Mouse (Mus musculus) embryonic facial prominence, embryonic 13.5 days (tissue): ENCODE data around the gene Hnrnpa2b1. TPM values are rescaled to one million over a fixed set of nuclear protein-coding genes. Genes with fewer than 3 reads are reported as not detected.

Experiments
- ATAC-seq: fragments of 200-750 bp; cut with Nextera tagmentation; 2 replicates; pipeline ENCODE4 v1.8.0; 2017; ENCODE audit warnings: low read depth; ENCODE audit not compliant: insufficient number of reproducible peaks, insufficient read depth, low FRiP score, low TSS enrichment
- H3K27ac ChIP-seq: fragments of 300-500 bp; sonication (generic); 2 replicates; pipeline ENCODE4 v1.5.1; 2015; ENCODE audit warnings: moderate library complexity, mild to moderate bottlenecking, inconsistent platforms
- H3K27me3 ChIP-seq: fragments of 300-500 bp; sonication (generic); 2 replicates; pipeline ENCODE4 v1.6.1; 2015; ENCODE audit warnings: mild to moderate bottlenecking, inconsistent platforms
- H3K36me3 ChIP-seq: fragments of 300-500 bp; sonication (generic); 2 replicates; pipeline ENCODE4 v1.6.1; 2015; ENCODE audit warnings: mild to moderate bottlenecking, inconsistent platforms
- H3K4me1 ChIP-seq: fragments of 300-500 bp; sonication (generic); 2 replicates; pipeline ENCODE4 v1.6.1; 2015; ENCODE audit warnings: inconsistent platforms
- H3K4me2 ChIP-seq: fragments of 300-500 bp; sonication (generic); 2 replicates; pipeline ENCODE4 v1.6.1; 2015; ENCODE audit warnings: moderate library complexity, mild to moderate bottlenecking, inconsistent platforms
- H3K4me3 ChIP-seq: fragments of 300-500 bp; sonication (generic); 2 replicates; pipeline ENCODE4 v1.5.1; 2015; ENCODE audit warnings: mild to moderate bottlenecking, inconsistent platforms
- H3K9ac ChIP-seq: fragments of 300-500 bp; sonication (generic); 2 replicates; pipeline ENCODE4 v1.6.1; 2015; ENCODE audit warnings: mild to moderate bottlenecking, inconsistent platforms
- H3K9me3 ChIP-seq: fragments of 300-500 bp; sonication (generic); 2 replicates; pipeline ENCODE4 v1.6.1; 2016; ENCODE audit warnings: inconsistent platforms
- WGBS: fragments of 180-500 bp; shearing (Covaris S2); methylation state at CpG from one replicate; pipeline ENCODE4 v1.1.7; 2015; ENCODE audit warnings: mixed read lengths; 5-methylcytosine and 5-hydroxymethylcytosine counted together
- polyA plus RNA-seq: library from polyadenylated mRNA; unstranded; fragments of >200 nt; fragmentation: Nextera tagmentation; extraction: Ambion mirVana; gene quantifications from 2 replicates; pipeline ENCODE4 v1.2.1, GENCODE M21; 2015

Hnrnpa2b1 gene
- polyA plus RNA-seq, 1 experiment from 2014 or later = 2,111 TPM

DNA sequence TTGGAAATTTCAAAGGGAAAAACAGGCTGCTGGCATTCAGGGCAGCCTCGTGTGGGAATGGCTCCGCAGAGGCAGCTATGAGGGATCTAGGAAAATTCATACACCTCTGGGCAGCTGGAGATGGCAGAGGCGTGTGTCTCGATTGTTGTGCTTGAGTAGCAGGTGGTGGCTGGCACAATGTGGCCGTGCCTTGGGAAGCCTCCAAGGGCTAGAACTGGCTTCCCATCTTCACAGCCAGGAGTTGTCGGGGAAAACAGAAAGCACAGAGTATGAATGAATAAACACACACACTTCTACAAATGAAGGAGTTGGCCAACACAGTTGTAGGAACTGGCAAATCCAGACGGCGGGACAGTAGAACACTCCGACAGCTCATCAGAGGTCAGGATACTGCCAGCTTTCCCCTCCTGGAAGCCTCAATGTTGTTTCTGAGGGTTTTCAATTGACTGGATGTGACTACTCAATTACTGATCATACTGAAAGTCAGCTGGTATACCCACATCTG, 30.8 kb downstream of the Hnrnpa2b1 start:
- Histone ChIP-seq H3K9me3 (no peaks in the 10 kb centered on the region), H3K27ac (no peak overlapping the region), H3K9ac (no peak overlapping the region), H3K27me3 (peaks cover 31% of the 10 kb centered on the region), H3K4me1 (peaks cover 12% of the 10 kb centered on the region), H3K4me2 (no peak overlapping the region), H3K36me3 (no peaks in the 10 kb centered on the region), H3K4me3 (no peak overlapping the region)
- ATAC-seq = no peak
- WGBS = 87% methylated on average over 9 of the region's 9 CpGs

DNA sequence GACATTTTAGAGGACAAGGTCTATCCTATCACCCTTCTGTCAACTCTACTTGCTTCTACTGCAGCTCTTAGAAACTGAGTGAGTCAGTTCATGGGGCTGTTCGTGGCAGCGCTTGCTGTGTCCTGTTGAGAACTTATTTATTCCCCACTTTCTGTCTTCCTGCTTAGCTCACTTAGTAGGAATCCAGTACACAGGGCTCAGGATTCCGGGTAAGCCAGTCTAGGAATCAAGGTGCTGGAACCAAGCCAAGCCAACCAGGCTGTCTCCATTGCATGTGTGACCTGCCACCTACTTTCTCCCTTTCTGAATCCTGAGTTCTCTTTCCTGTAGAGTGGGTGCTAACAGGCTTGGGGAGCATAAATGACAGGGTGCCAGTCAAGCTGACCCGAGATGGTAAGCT, 32.0 kb downstream of the Hnrnpa2b1 start:
- Histone ChIP-seq H3K9ac (no peak overlapping the region), H3K4me1 (peaks cover 18% of the 10 kb centered on the region), H3K9me3 (no peaks in the 10 kb centered on the region), H3K36me3 (no peaks in the 10 kb centered on the region), H3K4me3 (no peak overlapping the region), H3K27me3 (peaks cover 43% of the 10 kb centered on the region), H3K4me2 (no peak overlapping the region), H3K27ac (no peak overlapping the region)
- WGBS = 70% methylated on average over 4 of the region's 4 CpGs
- ATAC-seq = no peak

DNA sequence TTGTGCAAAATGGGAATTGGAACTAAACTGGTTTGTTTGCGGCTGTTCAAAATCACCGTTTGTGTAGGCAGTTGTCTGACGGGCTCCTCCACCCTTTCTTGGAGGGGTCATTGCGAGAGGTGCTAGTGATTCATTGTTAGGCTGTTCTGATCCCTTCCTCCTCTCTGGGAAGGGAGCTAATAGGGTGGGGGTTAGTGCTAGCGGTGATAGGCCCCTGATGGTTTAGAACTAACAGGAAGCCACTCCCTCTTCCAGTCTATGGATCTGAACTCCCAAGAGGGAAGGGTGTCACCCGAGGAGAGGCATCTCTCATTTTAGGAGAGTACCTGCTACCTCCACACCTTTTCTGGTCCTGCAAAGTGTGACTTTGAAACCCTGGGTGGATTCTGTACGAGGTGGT, 35.4 kb downstream of the Hnrnpa2b1 start:
- no peaks in the 10 kb centered on the region for H3K9me3 ChIP-seq
- no peak overlapping the region for H3K27ac ChIP-seq
- 34% methylated on average over 7 of the region's 7 CpGs for WGBS
- no peak for ATAC-seq
- H3K4me2 ChIP-seq = peak overlapping the region; percentile 94
- peaks cover 28% of the 10 kb centered on the region for H3K4me1 ChIP-seq
- H3K36me3 ChIP-seq = no peaks in the 10 kb centered on the region
- peak overlapping the region; percentile 57; the same call in 1 of the 2 replicates for H3K4me3 ChIP-seq
- H3K9ac ChIP-seq = no peak overlapping the region
- peaks cover 55% of the 10 kb centered on the region for H3K27me3 ChIP-seq

DNA sequence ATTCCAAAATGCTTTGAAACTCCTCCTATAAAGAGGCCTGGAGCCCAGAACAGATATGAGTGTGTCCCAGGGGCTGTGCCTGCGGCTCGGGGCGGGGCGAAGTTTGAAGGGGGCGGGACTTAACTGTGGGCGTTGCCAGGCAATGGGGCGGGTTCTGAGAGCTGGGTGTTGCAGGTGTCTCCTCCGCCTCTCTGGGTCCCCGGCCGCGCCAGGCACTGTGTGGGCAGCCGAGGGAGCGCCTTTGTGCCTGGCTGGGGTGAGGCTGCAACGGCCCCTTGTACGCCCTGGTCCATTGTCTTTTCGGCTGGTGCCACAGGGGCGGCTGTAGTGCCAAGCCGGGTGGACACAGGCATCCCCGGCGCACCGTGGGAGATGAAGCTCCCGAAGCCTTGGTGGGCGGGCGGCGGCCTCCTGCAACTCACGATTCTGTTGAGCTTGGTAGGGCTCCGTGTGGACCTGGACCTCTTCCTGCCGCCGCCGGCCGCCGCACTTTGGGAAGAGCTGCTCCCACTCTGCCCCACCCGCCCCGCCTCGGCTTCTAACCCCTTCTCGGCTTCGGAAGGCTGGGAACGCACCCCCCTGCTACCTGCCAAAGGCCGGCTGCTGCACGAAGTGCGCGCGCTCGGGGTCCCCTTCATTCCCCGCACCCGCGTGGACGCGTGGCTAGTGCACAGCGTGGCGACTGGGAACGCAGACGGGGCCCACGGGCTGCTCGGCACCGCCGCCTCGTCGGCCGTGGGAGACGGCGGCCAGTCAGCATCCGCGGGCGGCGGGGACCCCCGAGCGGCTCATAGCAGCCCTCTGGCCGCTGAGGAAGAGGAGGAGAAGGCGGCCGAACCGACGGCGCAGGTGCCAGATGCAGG, 36.9 kb downstream of the Hnrnpa2b1 start, which contains the start of gene Nfe2l3:
TSS of gene Nfe2l3 (plus strand) at position 136 of the 863 bp plus-strand sequence.
- WGBS = 1% methylated on average over 74 of the region's 74 CpGs
- Histone ChIP-seq H3K4me2 (peak within 1 kb of the TSS; percentile 94), H3K4me1 (peaks cover 28% of the 10 kb centered on the region), H3K4me3 (peak within 1 kb of the TSS; percentile 57), H3K9me3 (no peaks in the 10 kb centered on the region), H3K27ac (no peak within 1 kb of the TSS), H3K36me3 (no peaks in the 10 kb centered on the region), H3K9ac (peak within 1 kb of the TSS; percentile 70), H3K27me3 (peaks cover 49% of the 10 kb centered on the region)
- ATAC-seq = peak; percentile 83; the same call in 1 of the 2 replicates

DNA sequence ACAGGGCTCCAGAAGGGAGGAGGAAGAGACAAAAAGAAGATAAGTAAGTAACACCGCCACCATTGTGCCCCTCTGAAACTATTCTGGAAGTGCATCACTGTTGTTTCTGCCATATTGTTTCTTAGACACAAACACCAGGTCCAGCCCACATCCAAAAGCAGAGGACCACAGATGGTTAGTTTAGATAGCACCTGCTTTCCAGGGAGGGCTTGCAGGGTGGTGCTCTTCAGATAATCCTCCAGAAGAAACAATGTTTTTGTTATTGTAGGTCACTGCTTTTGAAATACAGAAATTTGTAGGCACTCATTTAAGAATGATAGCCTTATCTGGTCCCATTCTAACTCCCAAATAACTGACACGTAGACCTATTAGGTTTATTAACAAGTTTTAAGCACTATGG, 45.2 kb downstream of the Hnrnpa2b1 start:
- peaks cover 7% of the 10 kb centered on the region; the same call in 1 of the 2 replicates for H3K9me3 ChIP-seq
- WGBS = 95% methylated on average over 2 of the region's 2 CpGs
- H3K4me1 ChIP-seq = no peaks in the 10 kb centered on the region
- no peak overlapping the region for H3K27ac ChIP-seq
- H3K36me3 ChIP-seq = no peaks in the 10 kb centered on the region
- no peak overlapping the region for H3K4me3 ChIP-seq
- H3K27me3 ChIP-seq = no peaks in the 10 kb centered on the region
- no peak for ATAC-seq
- no peak overlapping the region for H3K4me2 ChIP-seq
- no peak overlapping the region for H3K9ac ChIP-seq

DNA sequence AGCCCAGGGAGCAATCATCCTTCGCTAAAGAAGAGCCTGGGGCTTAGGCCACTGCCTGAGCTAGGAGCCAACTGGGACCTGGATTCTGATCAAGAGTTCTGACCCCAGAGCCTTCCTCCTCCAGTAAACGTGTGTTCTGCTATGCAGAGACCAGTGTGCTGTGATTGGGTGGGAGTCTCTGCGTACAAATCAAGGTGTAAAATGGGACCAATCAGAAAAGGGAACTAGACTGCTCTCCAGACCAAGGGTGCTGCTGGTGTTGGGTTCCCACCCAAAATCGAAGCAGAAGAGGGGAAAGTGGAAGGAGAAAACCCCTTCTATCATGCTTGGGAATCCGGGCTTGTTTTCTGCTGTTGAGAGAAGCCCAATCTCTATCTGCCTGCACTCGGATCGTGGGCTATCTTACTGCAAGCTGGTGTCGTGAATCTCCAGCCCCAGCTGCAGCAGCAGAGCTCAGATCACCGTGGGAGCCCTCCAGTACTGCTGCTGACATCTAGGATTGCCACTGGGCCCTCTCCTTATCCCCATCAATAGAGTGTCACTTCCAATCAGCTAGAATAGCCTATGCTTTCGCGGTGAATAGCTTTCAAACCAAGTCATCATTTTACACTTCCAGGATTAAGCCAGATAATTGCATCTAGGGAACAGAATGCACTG, 46.1 kb downstream of the Hnrnpa2b1 start:
- Histone ChIP-seq H3K27ac (no peak overlapping the region), H3K27me3 (no peaks in the 10 kb centered on the region), H3K4me2 (no peak overlapping the region), H3K9ac (no peak overlapping the region), H3K4me3 (no peak overlapping the region), H3K36me3 (no peaks in the 10 kb centered on the region), H3K4me1 (no peaks in the 10 kb centered on the region), H3K9me3 (peaks cover 7% of the 10 kb centered on the region; the same call in 1 of the 2 replicates)
- WGBS = 48% methylated on average over 11 of the region's 11 CpGs
- no peak for ATAC-seq

DNA sequence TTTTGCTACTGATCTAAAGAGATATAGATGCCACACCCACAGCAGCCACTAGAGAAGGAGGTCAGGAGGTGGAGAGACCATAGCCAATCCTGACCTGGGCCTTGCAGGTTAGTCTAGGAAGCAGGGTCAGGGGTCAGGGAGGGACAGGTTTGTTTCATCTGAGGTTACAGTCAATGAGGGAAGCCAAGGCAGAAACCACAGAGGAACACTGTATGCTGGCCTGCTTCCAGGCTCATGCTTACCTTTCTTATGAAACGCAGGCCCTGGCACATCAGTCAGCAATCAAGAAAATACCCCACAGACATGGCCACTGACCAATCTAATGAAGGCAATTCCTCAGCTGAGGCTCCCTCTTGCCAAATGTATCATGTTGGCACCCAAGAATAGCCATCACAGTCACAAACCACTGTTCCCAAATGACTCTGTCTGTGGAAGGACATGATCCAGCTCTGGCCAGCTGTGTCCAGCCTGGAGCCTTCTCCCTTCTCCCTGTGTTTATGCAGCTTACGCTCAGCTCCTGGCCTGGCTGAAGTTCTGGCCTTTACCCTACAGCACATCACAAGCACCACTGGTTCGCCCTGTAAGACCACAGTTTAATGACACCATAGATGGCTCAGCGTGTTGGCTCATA, 52.3 kb downstream of the Hnrnpa2b1 start:
- H3K27ac ChIP-seq = no peak overlapping the region
- H3K4me3 ChIP-seq = no peak overlapping the region
- H3K9ac ChIP-seq = no peak overlapping the region
- H3K4me2 ChIP-seq = no peak overlapping the region
- no peak for ATAC-seq
- H3K36me3 ChIP-seq = no peaks in the 10 kb centered on the region
- 87% methylated on average over 4 of the region's 4 CpGs for WGBS
- H3K27me3 ChIP-seq = no peaks in the 10 kb centered on the region
- H3K9me3 ChIP-seq = peaks cover 7% of the 10 kb centered on the region; the same call in 1 of the 2 replicates
- H3K4me1 ChIP-seq = 0 out of 2 replicates have a peak, but pooled peaks cover 4% of the 10 kb centered on the region

DNA sequence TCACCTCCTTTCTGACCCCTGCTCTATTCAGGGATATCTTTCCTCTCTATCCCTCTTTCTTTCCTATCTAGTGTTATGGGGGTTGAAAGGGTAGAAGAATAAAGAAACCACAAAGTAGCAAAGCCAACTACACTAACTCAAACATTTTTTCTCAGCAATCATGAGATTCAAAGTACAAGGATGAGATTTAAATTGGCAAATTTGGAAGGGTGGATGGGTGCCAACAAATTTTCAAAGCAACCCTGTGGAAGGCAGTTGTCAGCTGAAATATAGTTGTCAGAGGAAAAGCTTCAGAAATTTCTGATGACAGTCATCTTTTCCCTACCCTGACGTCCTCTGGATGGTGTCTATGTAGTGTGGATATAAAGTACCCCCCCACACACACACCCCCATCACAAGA, 53.3 kb downstream of the Hnrnpa2b1 start:
- Histone ChIP-seq H3K4me1 (0 out of 2 replicates have a peak, but pooled peaks cover 4% of the 10 kb centered on the region), H3K36me3 (no peaks in the 10 kb centered on the region), H3K27me3 (no peaks in the 10 kb centered on the region), H3K27ac (no peak overlapping the region), H3K4me3 (no peak overlapping the region), H3K9ac (no peak overlapping the region), H3K9me3 (no peaks in the 10 kb centered on the region), H3K4me2 (no peak overlapping the region)
- WGBS = 48% methylated on average over 1 of the region's 1 CpGs
- no peak for ATAC-seq

Other genes with a start within 250 kb of the Hnrnpa2b1 start
- 2.0 and 3.6 TPM in 2 replicates for gene Nfe2l3, start 37.2 kb downstream of the Hnrnpa2b1 start, polyA plus RNA-seq
- gene Cbx3, start 466 bp upstream of the Hnrnpa2b1 start, polyA plus RNA-seq = 550 and 557 TPM in 2 replicates
- 13.0 and 14.2 TPM in 2 replicates for gene Snx10, start 54.0 kb upstream of the Hnrnpa2b1 start, polyA plus RNA-seq